Mouse (Mus musculus) kidney, postnatal 0 days (tissue): Measurements from ENCODE around the gene Tbcc. TPM values are rescaled to one million over a fixed set of nuclear protein-coding genes. Genes with fewer than 3 reads are reported as not detected.

Source experiments
- ATAC-seq: fragments of 200-750 bp; cut with Nextera tagmentation; replicated peaks from 2 replicates; pipeline ENCODE4 v1.8.0; 2017; ENCODE audit warnings: low read depth, moderate number of reproducible peaks, moderate TSS enrichment, moderate library complexity; ENCODE audit not compliant: low FRiP score
- DNase-seq: peaks from one replicate; pipeline ENCODE4 v3.0.0-alpha.2; 2016; ENCODE audit warnings: low spot score
- H3K27ac ChIP-seq: fragments of 300-500 bp; sonication (generic); 2 replicates; pipeline ENCODE4 v1.5.1; 2014; ENCODE audit warnings: mild to moderate bottlenecking
- H3K27me3 ChIP-seq: fragments of 300-500 bp; sonication (generic); 2 replicates; pipeline ENCODE4 v1.6.1; 2014; ENCODE audit warnings: low read length, mixed read lengths; ENCODE audit not compliant: insufficient read depth
- H3K36me3 ChIP-seq: fragments of 300-500 bp; sonication (generic); 2 replicates; pipeline ENCODE4 v1.6.1; 2014; ENCODE audit warnings: low read length, mixed read lengths; ENCODE audit not compliant: insufficient read depth
- H3K4me1 ChIP-seq: fragments of 300-500 bp; sonication (generic); replicated peaks from 2 replicates; pipeline ENCODE4 v1.6.1; 2014; ENCODE audit warnings: antibody characterized with exemption, low read length, mixed read lengths; ENCODE audit not compliant: insufficient read depth
- H3K4me2 ChIP-seq: fragments of 300-500 bp; sonication (generic); 2 replicates; pipeline ENCODE4 v1.6.1; 2014; ENCODE audit warnings: mild to moderate bottlenecking, low read length, moderate library complexity, mixed read lengths
- H3K4me3 ChIP-seq: fragments of 300-500 bp; sonication (generic); replicated peaks from 2 replicates; pipeline ENCODE4 v1.5.1; 2014; ENCODE audit warnings: low read depth, low read length
- H3K9ac ChIP-seq: fragments of 300-500 bp; sonication (generic); 2 replicates; pipeline ENCODE4 v1.6.1; 2014; ENCODE audit warnings: low read depth, low read length
- H3K9me3 ChIP-seq: fragments of 300-500 bp; sonication (generic); replicated peaks from 2 replicates; pipeline ENCODE4 v1.6.1; 2016; ENCODE audit warnings: low read length, inconsistent platforms, mixed read lengths
- CTCF ChIP-seq: IDR thresholded peaks from 2 replicates; pipeline ENCODE4 v1.5.1; 2016; ENCODE audit warnings: antibody characterized with exemption, low read depth, mild to moderate bottlenecking, moderate library complexity
- WGBS: fragments of 180-500 bp; shearing (Covaris S2); extraction: QIAGEN DNeasy Blood & Tissue Kit; methylation state at CpG from one replicate; pipeline ENCODE4 v1.1.7; 2014; 5-methylcytosine and 5-hydroxymethylcytosine counted together
- polyA plus RNA-seq: library from polyadenylated mRNA; unstranded; fragments of >200 nt; fragmentation: Nextera tagmentation; extraction: Ambion mirVana; gene quantifications from 2 replicates; pipeline ENCODE4 v1.2.1, GENCODE M21; 2015

Tbcc gene
- polyA plus RNA-seq, 1 experiment from 2014 or later: 71.4 TPM

- no peaks in the 10 kb centered on the region for H3K9me3 ChIP-seq
- no peak for ATAC-seq
- no peaks in the 10 kb centered on the region for H3K36me3 ChIP-seq
- no peak for TF ChIP-seq CTCF
- WGBS: 92% methylated on average over 7 of the region's 7 CpGs
- H3K27me3 ChIP-seq: no peaks in the 10 kb centered on the region
- H3K27ac ChIP-seq: no peak overlapping the region
- H3K4me1 ChIP-seq: peaks cover 8% of the 10 kb centered on the region
- DNase-seq: no peak
- no peak overlapping the region for H3K4me2 ChIP-seq
- no peak overlapping the region for H3K4me3 ChIP-seq
- no peak overlapping the region for H3K9ac ChIP-seq
Measured at GRCm38 (mm10) chr17:46847206-46847605, 43.3 kb upstream of the Tbcc start.

- no peak for TF ChIP-seq CTCF
- Histone ChIP-seq H3K4me3 (no peak overlapping the region), H3K4me1 (peaks cover 16% of the 10 kb centered on the region; the same call in 1 of the 2 replicates), H3K36me3 (no peaks in the 10 kb centered on the region), H3K9ac (no peak overlapping the region), H3K27ac (peak overlapping the region; percentile 69), H3K27me3 (no peaks in the 10 kb centered on the region), H3K4me2 (no peak overlapping the region), H3K9me3 (no peaks in the 10 kb centered on the region)
- 11% methylated on average over 6 of the region's 6 CpGs for WGBS
- DNase-seq (peak; percentile 84), ATAC-seq (peak; percentile 75)
Measured at GRCm38 (mm10) chr17:46852725-46853124, 37.8 kb upstream of the Tbcc start.

- Histone ChIP-seq H3K27me3 (no peaks in the 10 kb centered on the region), H3K36me3 (no peaks in the 10 kb centered on the region), H3K4me3 (no peak overlapping the region), H3K4me2 (peak overlapping the region; percentile 3; the same call in 1 of the 2 replicates), H3K9me3 (no peaks in the 10 kb centered on the region), H3K4me1 (peaks cover 16% of the 10 kb centered on the region; the same call in 1 of the 2 replicates), H3K27ac (peak overlapping the region; percentile 69), H3K9ac (no peak overlapping the region)
- DNase-seq (no peak), ATAC-seq (no peak)
- WGBS: 28% methylated on average over 6 of the region's 6 CpGs
- TF ChIP-seq CTCF: no peak
Measured at GRCm38 (mm10) chr17:46853281-46853680, 37.2 kb upstream of the Tbcc start.

GRCm38 (mm10) chr17:46854096-46854495 lies 36.4 kb upstream of the Tbcc start:
- 0 out of 2 replicates have a peak overlapping the region, but pooled peaks have one; percentile 10 for H3K4me2 ChIP-seq
- peaks cover 16% of the 10 kb centered on the region; the same call in 1 of the 2 replicates for H3K4me1 ChIP-seq
- H3K36me3 ChIP-seq: no peaks in the 10 kb centered on the region
- H3K4me3 ChIP-seq: no peak overlapping the region
- H3K9ac ChIP-seq: no peak overlapping the region
- ATAC-seq (no peak), DNase-seq (no peak)
- WGBS: 79% methylated on average over 7 of the region's 7 CpGs
- TF ChIP-seq CTCF: no peak
- no peaks in the 10 kb centered on the region for H3K27me3 ChIP-seq
- H3K9me3 ChIP-seq: no peaks in the 10 kb centered on the region
- H3K27ac ChIP-seq: peak overlapping the region; percentile 100

- WGBS: 60% methylated on average over 8 of the region's 8 CpGs
- H3K4me3 ChIP-seq: no peak overlapping the region
Measured at GRCm38 (mm10) chr17:46854640-46855110, 35.8 kb upstream of the Tbcc start.

GRCm38 (mm10) chr17:46855328-46856106 lies 35.0 kb upstream of the Tbcc start:
- H3K9ac ChIP-seq: peak overlapping the region; percentile 100
- no peaks in the 10 kb centered on the region for H3K27me3 ChIP-seq
- no peak for DNase-seq
- no peak for TF ChIP-seq CTCF
- H3K9me3 ChIP-seq: no peaks in the 10 kb centered on the region
- H3K4me2 ChIP-seq: peak overlapping the region; percentile 67
- WGBS: 41% methylated on average over 15 of the region's 15 CpGs
- H3K27ac ChIP-seq: peak overlapping the region; percentile 100
- peak overlapping the region; percentile 100 for H3K4me3 ChIP-seq
- H3K4me1 ChIP-seq: peaks cover 16% of the 10 kb centered on the region; the same call in 1 of the 2 replicates
- ATAC-seq: no peak
- H3K36me3 ChIP-seq: no peaks in the 10 kb centered on the region

More at GRCm38 (mm10) chr17:46854640-46855110, 35.8 kb upstream of the Tbcc start:
- Histone ChIP-seq H3K27me3 (no peaks in the 10 kb centered on the region), H3K4me1 (peaks cover 16% of the 10 kb centered on the region; the same call in 1 of the 2 replicates), H3K36me3 (no peaks in the 10 kb centered on the region), H3K9ac (peak overlapping the region; percentile 38; the same call in 1 of the 2 replicates), H3K9me3 (no peaks in the 10 kb centered on the region), H3K27ac (peak overlapping the region; percentile 100), H3K4me2 (peak overlapping the region; percentile 67)
- DNase-seq (no peak), ATAC-seq (no peak)
- TF ChIP-seq CTCF: no peak
